Comparison of ENCODE assay signal across 8 mouse cellular contexts in the genomic region with DNA sequence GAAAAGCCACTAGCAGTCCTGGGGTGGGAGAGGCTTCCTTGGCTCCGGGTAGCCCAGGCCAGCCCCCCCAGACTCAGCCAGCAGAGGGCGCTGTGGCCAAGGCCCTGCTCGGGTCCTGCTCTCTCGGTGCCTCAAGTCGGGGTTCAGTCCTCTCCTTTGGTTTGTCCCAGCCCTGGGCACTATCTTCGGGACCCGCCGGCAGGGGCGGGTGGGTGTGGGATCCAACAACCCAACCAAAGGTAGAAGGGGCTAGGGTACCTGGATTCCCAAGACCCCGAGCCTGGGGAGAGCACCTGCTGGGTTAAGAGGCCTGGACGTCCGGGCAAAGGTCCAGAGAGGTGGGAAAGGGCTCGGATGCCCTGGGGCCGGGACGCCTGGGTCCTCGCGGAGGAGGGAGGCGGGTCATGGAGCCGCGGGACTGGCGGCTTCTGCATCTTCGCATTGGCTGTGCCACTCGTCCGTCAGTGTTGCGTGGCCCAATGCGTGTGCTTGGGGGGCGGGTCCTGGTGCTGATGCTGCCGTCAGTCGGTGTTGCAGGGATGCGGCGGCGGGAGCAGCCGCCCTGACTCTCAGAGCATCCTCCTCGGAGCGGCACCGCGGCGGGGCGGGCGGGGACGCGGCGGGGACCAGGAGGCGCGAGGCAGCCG. TPM values are rescaled to one million over a fixed set of nuclear protein-coding genes. Genes with fewer than 3 reads are reported as not detected.
DNase-seq lines count a peak whose midpoint lies in the region; ATAC-seq and TF ChIP-seq lines count a peak whose summit lies in the region.

A gene (plus strand): TSS at position 499 of the 647 bp plus-strand sequence.

- no peaks in the 10 kb centered on the region for H3K4me1 ChIP-seq in MEL (ENCODE audit: control insufficient read depth in 1 of 2, insufficient read depth in 2 of 2, low read length in 2 of 2)
- peaks cover 72% of the 10 kb centered on the region for H3K4me1 ChIP-seq in forebrain, embryonic 16.5 days (replicated peaks; ENCODE audit: control insufficient read depth, insufficient read depth, low read length)
- H3K4me1 ChIP-seq in lung, adult 2 months (ENCODE audit: control insufficient read depth, insufficient read depth, low read length): 0 out of 2 replicates have a peak, but pooled peaks cover 2% of the 10 kb centered on the region

- no peaks in the 10 kb centered on the region for H3K36me3 ChIP-seq in MEL (ENCODE audit: control insufficient read depth in 1 of 2, insufficient read depth in 2 of 2, low read length in 2 of 2)
- H3K36me3 ChIP-seq in forebrain, embryonic 16.5 days (ENCODE audit: control insufficient read depth, insufficient read depth): no peaks in the 10 kb centered on the region

- peak within 1 kb of the TSS; percentile 53 to 60 for H3K4me3 ChIP-seq in MEL (ENCODE audit: control insufficient read depth in 1 of 2, insufficient read depth in 1 of 2, low read depth in 2 of 2, low read length in 2 of 2)
- peak within 1 kb of the TSS; percentile 67 for H3K4me3 ChIP-seq in forebrain, embryonic 16.5 days (replicated peaks; ENCODE audit: low read length)
- H3K4me3 ChIP-seq in layer of hippocampus, adult 2 months: peak within 1 kb of the TSS; percentile 76
- H3K4me3 ChIP-seq in lung, adult 2 months (replicated peaks; ENCODE audit: extremely low read depth, low read depth, low read length): peak within 1 kb of the TSS; percentile 79

- TF ChIP-seq CTCF in MEL (IDR thresholded peaks at IDR 0.05 in 2 of 3, conservative IDR thresholded peaks at IDR 0.05 in 1 of 3; ENCODE audit: control insufficient read depth in 1 of 3, insufficient read depth in 1 of 3, low read depth in 2 of 3, low read length in 3 of 3, poor library complexity in 1 of 3, severe bottlenecking in 1 of 3): peak; percentile 85 to 97 (median 88)
- peak; percentile 99 for TF ChIP-seq CTCF in layer of hippocampus, adult 2 months (conservative IDR thresholded peaks at IDR 0.05)
- TF ChIP-seq CTCF in lung, adult 2 months (IDR thresholded peaks at IDR 0.05; ENCODE audit: insufficient read depth, low read length): peak; percentile 66

- ATAC-seq in forebrain, embryonic 16.5 days: peak; percentile 95
- ATAC-seq in neutrophil, adult 5-6 weeks (ENCODE audit: extremely low read depth, insufficient number of reproducible peaks, low FRiP score, poor library complexity, severe bottlenecking): peak; percentile 77

- no peaks in the 10 kb centered on the region for H3K9me3 ChIP-seq in MEL (replicated peaks; ENCODE audit: insufficient read depth, low read length)
- no peaks in the 10 kb centered on the region for H3K9me3 ChIP-seq in forebrain, embryonic 16.5 days (ENCODE audit: control insufficient read depth, low read length)

- no peaks in the 10 kb centered on the region for H3K79me2 ChIP-seq in MEL (ENCODE audit: control insufficient read depth, insufficient read depth, low read length, poor library complexity)

- H3K9ac ChIP-seq in MEL (ENCODE audit: control insufficient read depth, low read depth, low read length, poor library complexity, severe bottlenecking): peak within 1 kb of the TSS; percentile 23
- peak within 1 kb of the TSS; percentile 81 for H3K9ac ChIP-seq in forebrain, embryonic 16.5 days (replicated peaks; ENCODE audit: low read depth, low read length)

- no peak for TF ChIP-seq POLR2A in MEL (IDR thresholded peaks at IDR 0.05; ENCODE audit: control insufficient read depth in 1 of 2, insufficient read depth in 1 of 2, low read depth in 1 of 2, low read length in 2 of 2, poor library complexity in 1 of 2)
- no peak for TF ChIP-seq POLR2A in lung, adult 2 months (IDR thresholded peaks at IDR 0.05; ENCODE audit: borderline replicate concordance, extremely low read depth, low read depth, low read length)

- peak; percentile 60 for TF ChIP-seq RAD21 in MEL (IDR thresholded peaks at IDR 0.05; ENCODE audit: low read depth, low read length)

- TF ChIP-seq EP300 in MEL (IDR thresholded peaks at IDR 0.05; ENCODE audit: low read depth in 1 of 2, low read length in 2 of 2): no peak

- intact Hi-C loops in heart, postnatal 36 days (cut with DNase I): loop anchor here (1.0 kb wide), 1 partner anchor 34 kb away; no protein-coding TSS in a partner anchor

- H3K27ac ChIP-seq in MEL (ENCODE audit: control insufficient read depth, low read depth, low read length): no peak within 1 kb of the TSS
- H3K27ac ChIP-seq in forebrain, embryonic 16.5 days (ENCODE audit: low read length): peak within 1 kb of the TSS; percentile 91
- H3K27ac ChIP-seq in layer of hippocampus, adult 2 months: peak within 1 kb of the TSS; percentile 93

- peak within 1 kb of the TSS; percentile 81 for H3K4me2 ChIP-seq in forebrain, embryonic 16.5 days (ENCODE audit: low read length)

- WGBS in forebrain, embryonic 16.5 days: under 1% methylated on average over 40 of the region's 46 CpGs
- WGBS in lung, adult 2 months: 1% methylated on average over 40 of the region's 46 CpGs

- no peaks in the 10 kb centered on the region for H3K27me3 ChIP-seq in MEL (ENCODE audit: control insufficient read depth in 1 of 2, insufficient read depth in 2 of 2, low read length in 2 of 2)
- H3K27me3 ChIP-seq in forebrain, embryonic 16.5 days (replicated peaks; ENCODE audit: control insufficient read depth, insufficient read depth, low read length): no peaks in the 10 kb centered on the region

- DNase-seq in MEL (ENCODE audit: low read depth, low spot score): peak; percentile 92
- peak; percentile 96 to 98 for DNase-seq in cerebellum, adult 18-20 months
- DNase-seq in heart, postnatal 36 days: peak; percentile 85 to 87
- peak; percentile 94 for DNase-seq in layer of hippocampus, adult 2 months (ENCODE audit: low spot score in 2 of 2)
- peak; percentile 80 for DNase-seq in lung, adult 2 months
- peak; percentile 89 for DNase-seq in testis, postnatal 14 days (ENCODE audit: low spot score)

TF ChIP-seq in MEL, 35 proteins besides CTCF, POLR2A, EP300 and RAD21 (continues in another document):
- TF ChIP-seq MEF2A (IDR thresholded peaks at IDR 0.05; ENCODE audit: extremely low read depth, insufficient replicate concordance, low read depth, low read length, poor library complexity, severe bottlenecking) (no peak), GATA1 (IDR thresholded peaks at IDR 0.05; ENCODE audit: low read depth, low read length) (no peak), POLR2AphosphoS2 (IDR thresholded peaks at IDR 0.05; ENCODE audit: low read length) (no peak), SMC3 (IDR thresholded peaks at IDR 0.05; ENCODE audit: low read depth, low read length) (peak; percentile 58), ZC3H11A (IDR thresholded peaks at IDR 0.05; ENCODE audit: low read depth, low read length) (peak; percentile 41; the same call in 1 of the 2 replicates), MYC (IDR thresholded peaks at IDR 0.05; ENCODE audit: low read depth, low read length) (no peak), KAT2A (conservative IDR thresholded peaks at IDR 0.05; ENCODE audit: low read depth, low read length) (no peak), UBTF (IDR thresholded peaks at IDR 0.05; ENCODE audit: borderline replicate concordance, insufficient read depth, low read depth, low read length) (0 out of 2 replicates have a peak, but pooled peaks have one; percentile 1), ETS1 (IDR thresholded peaks at IDR 0.05; ENCODE audit: low read depth, low read length) (no peak), HCFC1 (IDR thresholded peaks at IDR 0.05; ENCODE audit: low read depth, low read length) (peak; percentile 49; the same call in 1 of the 2 replicates), ELF1 (IDR thresholded peaks at IDR 0.05; ENCODE audit: low read depth, low read length) (0 out of 2 replicates have a peak, but pooled peaks have one; percentile 20), USF1 (IDR thresholded peaks at IDR 0.05; ENCODE audit: low read depth, low read length) (no peak), E2F4 (IDR thresholded peaks at IDR 0.05; ENCODE audit: borderline replicate concordance, low read depth, low read length) (no peak), BHLHE40 (IDR thresholded peaks at IDR 0.05; ENCODE audit: borderline replicate concordance, low read depth, low read length) (no peak), MYB (IDR thresholded peaks at IDR 0.05; ENCODE audit: low read depth, low read length) (no peak), MAFK (IDR thresholded peaks at IDR 0.05; ENCODE audit: borderline replicate concordance, low read depth, low read length) (no peak), MAX (IDR thresholded peaks at IDR 0.05; ENCODE audit: low read length) (no peak), ZKSCAN1 (IDR thresholded peaks at IDR 0.05; ENCODE audit: low read depth, low read length) (no peak), POLR2AphosphoS5 (IDR thresholded peaks at IDR 0.05; ENCODE audit: borderline replicate concordance, low read depth, low read length) (no peak), GABPA (IDR thresholded peaks at IDR 0.05; ENCODE audit: low read depth, low read length) (no peak), CHD1 (IDR thresholded peaks at IDR 0.05; ENCODE audit: low read depth, low read length) (no peak), JUND (IDR thresholded peaks at IDR 0.05; ENCODE audit: low read depth, low read length) (no peak), NELFE (IDR thresholded peaks at IDR 0.05; ENCODE audit: low read depth, low read length) (no peak), USF2 (IDR thresholded peaks at IDR 0.05; ENCODE audit: borderline replicate concordance in 1 of 2, insufficient read depth in 1 of 2, low read depth in 1 of 2, low read length in 2 of 2) (no peak), RCOR1 (IDR thresholded peaks at IDR 0.05; ENCODE audit: low read depth, low read length) (peak; percentile 79), TCF12 (IDR thresholded peaks at IDR 0.05; ENCODE audit: low read depth, low read length) (0 out of 2 replicates have a peak, but pooled peaks have one; percentile 15), CHD2 (IDR thresholded peaks at IDR 0.05; ENCODE audit: low read length) (no peak; the same call in 1 of the 2 replicates), MAZ (IDR thresholded peaks at IDR 0.05; ENCODE audit: low read depth, low read length) (peak; percentile 83; the same call in 1 of the 2 replicates), NRF1 (IDR thresholded peaks at IDR 0.05; ENCODE audit: insufficient read depth, low read depth, low read length, poor library complexity, severe bottlenecking) (0 out of 2 replicates have a peak, but pooled peaks have one; percentile 16), TBP (IDR thresholded peaks at IDR 0.05; ENCODE audit: low read depth, low read length) (no peak)

RNA-seq across cellular contexts. Expression of the gene that starts here (rescaled TPM):
- 0.07 and 0.39 TPM in 2 replicates for total RNA-seq in MEL (2012; rRNA removed)
- polyA plus RNA-seq in MEL (2012; ENCODE audit: insufficient read depth in 1 of 2, insufficient read length in 2 of 2, low read depth in 1 of 2, low replicate concordance in 2 of 2, missing spikeins in 1 of 2): under 1 TPM in 1 of 2 experiments, not detected in 1; 0.42 TPM
- 28.1 and 28.5 TPM in 2 replicates for polyA plus RNA-seq in forebrain, embryonic 16.5 days (2015; fragmentation: Nextera tagmentation; extraction: Ambion mirVana)
- total RNA-seq in heart, postnatal 36 days (2021): 1 to 10 TPM; 3.9 to 4.5 TPM
- total RNA-seq in layer of hippocampus, adult 2 months (2021): 100 to 1,000 TPM; 405 to 437 TPM
- 7.3 and 11.0 TPM in 2 replicates for polyA plus RNA-seq in lung, adult 2 months (2012; rRNA removed)
- 0.70 and 3.4 TPM in 2 replicates for total RNA-seq in neutrophil, adult 5-6 weeks (2017)

Comparison
In these comparisons a context has a peak if more than half of its experiments do, and no peak if none do; other contexts are left out.
1. RNA of the gene that starts here (total RNA-seq): 405 to 437 TPM in layer of hippocampus, adult 2 months; 3.9 to 4.5 TPM in heart, postnatal 36 days, 0.70 to 3.4 TPM in neutrophil, adult 5-6 weeks and 0.07 to 0.39 TPM in MEL; every median in the first group is over 10 times any median in the second.
2. Peak in DNase-seq, H3K4me3 ChIP-seq and H3K9ac ChIP-seq in MEL; RNA of the gene not detected or under 1 TPM.
3. Peak in every context shown above with its lines, with median percentiles within 50 percentile points of each other: DNase-seq, H3K4me3 ChIP-seq and CTCF ChIP-seq.